Mouse (Mus musculus) thymus, postnatal 14 days (tissue): ENCODE measurements around the gene Btbd9.

ENCODE experiments used
- DNase-seq: peaks from one replicate; pipeline ENCODE4 v3.0.0; 2021

Btbd9 gene

GRCm38 (mm10) chr17:30439702-30440101 lies 136.6 kb downstream of the Btbd9 start:
- no peak for DNase-seq

DNA sequence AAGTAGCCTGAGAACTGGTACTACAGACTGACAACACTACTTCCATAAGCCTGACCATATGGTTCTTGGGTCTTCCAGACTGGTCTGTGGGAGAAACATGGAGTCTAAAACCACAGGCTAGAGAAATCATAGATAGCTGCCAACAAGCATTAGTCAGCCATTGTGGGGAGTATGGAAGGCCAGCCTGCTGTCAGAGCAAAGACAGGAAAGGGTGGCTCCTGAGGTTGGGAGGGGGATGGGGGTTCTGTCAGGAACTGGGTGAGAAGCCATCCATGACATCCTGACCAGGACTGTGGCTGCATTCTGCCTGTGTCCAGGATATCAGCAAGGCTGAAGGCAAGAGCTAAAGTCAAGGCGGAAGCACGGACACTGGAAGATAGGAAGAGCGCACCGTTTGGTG lies 137.5 kb downstream of the Btbd9 start:
- no peak for DNase-seq

DNA sequence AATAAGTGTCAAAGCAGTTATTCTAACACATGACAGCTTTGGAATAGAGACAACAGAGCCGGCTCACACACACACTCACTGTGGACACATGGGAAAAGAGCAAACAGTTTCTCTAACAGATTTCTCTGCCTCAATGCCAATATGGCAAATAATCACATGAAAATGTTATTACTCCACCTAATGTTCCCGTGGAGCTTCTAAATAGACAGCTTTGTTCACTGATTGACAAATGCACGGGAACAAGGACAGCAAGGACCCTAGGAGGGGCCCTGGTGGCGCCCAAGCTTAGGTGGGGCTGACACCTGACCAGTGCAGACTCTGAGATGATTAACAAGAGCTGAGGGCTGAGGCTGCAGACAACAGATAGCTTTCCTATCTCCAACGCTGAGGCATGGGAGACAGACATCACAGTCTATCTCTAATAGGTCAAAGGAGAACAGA lies 140.2 kb downstream of the Btbd9 start:
- no peak for DNase-seq

GRCm38 (mm10) chr17:30435478-30435877 lies 140.8 kb downstream of the Btbd9 start:
- no peak for DNase-seq

- DNase-seq, result no peak
Measured at GRCm38 (mm10) chr17:30432094-30432493, 144.2 kb downstream of the Btbd9 start.

DNA sequence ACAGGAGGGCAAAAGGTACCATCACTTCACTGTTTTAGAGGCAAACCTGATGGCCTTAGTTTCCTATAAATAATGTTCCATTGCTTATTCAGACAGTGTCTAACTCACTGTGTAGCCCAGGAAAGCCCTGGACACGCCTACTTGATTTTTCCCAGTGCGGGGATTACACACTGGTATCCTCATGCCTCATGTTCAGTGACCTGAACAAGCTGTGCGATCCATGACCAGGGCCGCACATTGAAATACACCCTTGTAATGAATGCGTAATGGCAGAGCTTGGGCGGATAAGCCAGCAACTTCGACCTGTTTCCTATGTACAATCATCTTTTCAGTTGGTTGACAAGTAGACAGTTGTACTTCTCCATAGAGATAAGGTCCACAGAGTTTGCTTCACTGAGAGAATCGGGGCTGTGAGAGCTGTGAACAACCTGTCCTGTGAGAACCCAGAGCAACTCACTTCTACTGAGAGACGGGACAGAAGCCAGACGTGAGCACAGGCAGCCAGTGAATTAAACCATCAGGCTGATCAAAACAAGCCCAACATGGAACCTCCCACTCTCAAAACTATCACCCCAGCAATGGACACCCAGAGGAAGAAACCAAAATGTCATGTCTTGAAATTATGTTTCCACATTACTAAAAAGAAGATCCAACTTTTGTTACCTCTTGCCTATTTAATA lies 145.2 kb downstream of the Btbd9 start:
- no peak for DNase-seq

DNA sequence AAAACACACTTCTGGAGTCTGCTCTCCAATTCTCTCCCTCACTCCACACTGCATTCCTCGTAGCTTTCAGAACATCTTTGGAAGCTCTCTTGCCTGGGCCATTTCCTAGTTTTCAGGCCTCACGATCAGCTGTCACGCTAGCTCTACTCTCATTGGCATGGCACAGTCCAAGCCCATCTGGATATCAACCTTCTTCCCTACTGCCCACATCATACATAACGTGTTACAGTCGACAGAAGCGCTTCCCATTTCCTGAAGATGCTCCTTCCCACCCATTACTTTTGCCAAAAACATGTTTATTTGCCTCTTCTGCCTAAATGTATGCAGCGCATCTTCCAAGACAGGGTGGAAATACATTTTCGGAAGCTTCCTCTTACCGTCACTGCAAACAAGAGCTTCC lies 147.6 kb downstream of the Btbd9 start:
- DNase-seq, result no peak

DNA sequence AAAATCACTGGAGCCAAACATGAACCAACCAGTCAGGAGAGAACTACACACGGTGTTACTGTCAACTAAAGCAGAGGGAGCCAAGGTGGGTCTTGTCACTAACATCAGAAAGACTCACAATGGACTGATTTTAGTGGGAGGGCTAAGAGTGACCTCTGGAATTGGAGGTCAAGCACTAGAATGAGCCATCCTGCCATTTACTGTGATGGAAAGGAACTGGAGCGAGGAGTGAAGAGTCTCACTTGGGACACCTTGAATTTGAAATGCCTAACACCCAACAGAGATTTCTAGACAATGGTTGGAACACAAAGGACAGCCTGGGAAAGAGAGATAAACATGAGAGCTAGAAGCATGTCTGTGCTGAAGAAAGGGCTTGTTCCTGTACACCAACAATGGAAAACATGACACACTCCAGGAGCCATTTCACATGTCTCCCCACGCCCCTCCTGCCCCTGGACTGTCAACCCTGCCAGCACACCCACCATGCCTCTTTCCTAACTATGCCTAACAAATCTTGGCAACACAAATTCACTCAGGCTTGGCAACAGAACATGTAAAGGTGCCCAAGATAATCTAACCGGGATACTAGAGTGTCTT lies 152.9 kb downstream of the Btbd9 start:
- DNase-seq, result no peak

DNA sequence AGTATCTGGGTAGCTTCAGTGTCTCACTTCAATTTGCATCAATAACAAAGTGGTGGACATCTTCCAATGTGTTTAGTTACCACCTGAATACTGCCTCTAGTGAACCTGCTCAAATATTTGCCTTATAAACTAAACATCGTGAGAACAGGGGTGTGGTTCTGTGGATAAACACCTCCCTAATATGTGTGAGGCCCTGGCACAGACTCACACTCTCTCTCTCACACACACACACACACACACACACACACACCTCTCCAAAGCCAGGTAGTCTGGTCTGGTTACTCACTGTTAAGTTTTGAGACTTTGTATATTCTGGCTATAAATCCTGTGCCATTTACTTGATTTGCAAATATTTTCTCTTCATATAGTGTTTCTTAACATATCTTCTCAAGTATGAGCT lies 154.0 kb downstream of the Btbd9 start:
- DNase-seq, result no peak

- DNase-seq, result no peak
Measured at GRCm38 (mm10) chr17:30421256-30421655, 155.0 kb downstream of the Btbd9 start.

GRCm38 (mm10) chr17:30419494-30419893 lies 156.8 kb downstream of the Btbd9 start:
- peak; percentile 18 for DNase-seq

DNA sequence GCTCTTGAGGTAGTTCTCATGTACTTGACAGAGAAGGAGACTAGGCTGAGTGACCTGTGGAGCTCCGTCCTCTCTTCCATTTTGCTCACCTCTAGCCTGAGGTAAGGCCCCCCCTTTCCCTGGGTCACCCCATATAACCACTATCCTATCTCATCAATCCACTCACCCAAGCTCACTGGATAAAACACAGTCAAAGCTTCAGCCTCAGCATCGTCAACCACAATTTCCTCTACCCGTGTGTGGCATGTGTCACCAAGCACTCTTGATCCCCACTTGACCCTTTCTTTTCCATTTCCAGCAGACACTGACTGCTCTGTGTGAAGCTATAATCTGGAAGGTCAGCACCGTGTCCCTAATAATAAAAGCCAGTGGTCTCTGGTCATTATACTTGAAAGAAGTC lies 157.8 kb downstream of the Btbd9 start:
- no peak for DNase-seq

- DNase-seq, result no peak
Measured at GRCm38 (mm10) chr17:30417106-30417505, 159.2 kb downstream of the Btbd9 start.

- no peak for DNase-seq
Measured at GRCm38 (mm10) chr17:30415693-30416092, 160.6 kb downstream of the Btbd9 start.

DNA sequence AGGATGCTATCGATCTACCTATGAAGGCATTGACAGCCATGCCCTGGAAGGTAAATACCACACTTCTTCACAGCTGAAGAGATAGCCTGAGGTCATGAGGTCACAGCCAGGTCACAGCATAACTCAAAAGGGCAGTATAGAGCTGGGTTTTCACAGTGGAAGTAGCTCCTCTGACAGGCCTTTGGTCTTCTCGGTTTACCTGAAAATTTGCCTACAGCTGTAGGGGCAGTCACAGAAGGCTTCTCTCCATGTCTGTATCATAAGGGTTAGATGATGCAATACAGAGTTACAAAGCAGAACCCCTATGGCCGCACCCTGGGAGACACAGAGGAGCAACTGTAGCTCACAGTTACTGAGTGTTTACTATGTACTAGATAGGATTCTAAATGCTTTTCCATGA lies 163.3 kb downstream of the Btbd9 start:
- no peak for DNase-seq

GRCm38 (mm10) chr17:30406002-30406401 lies 170.3 kb downstream of the Btbd9 start:
- no peak for DNase-seq

DNA sequence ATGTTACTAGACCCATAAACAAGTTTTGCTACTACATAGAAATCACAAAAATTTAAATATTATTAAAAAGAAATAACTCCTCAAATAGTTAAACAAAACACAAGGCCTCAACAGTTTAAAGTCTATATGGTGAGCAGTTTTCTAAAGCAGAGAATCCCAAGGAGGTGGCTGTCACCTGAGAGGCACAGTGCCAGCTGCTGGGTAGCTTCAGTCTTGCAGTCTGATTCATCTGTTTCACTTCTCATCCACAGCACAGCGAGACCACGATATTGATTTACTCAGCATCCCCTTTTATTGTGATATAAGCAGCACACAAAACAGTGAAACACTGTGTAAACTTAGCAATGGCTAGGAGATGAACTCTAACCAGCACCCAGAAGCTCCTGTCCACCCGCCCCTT lies 173.4 kb downstream of the Btbd9 start:
- no peak for DNase-seq

- DNase-seq, result no peak
Measured at GRCm38 (mm10) chr17:30395261-30395660, 181.0 kb downstream of the Btbd9 start.

GRCm38 (mm10) chr17:30392031-30392430 lies 184.3 kb downstream of the Btbd9 start:
- DNase-seq, result no peak

DNA sequence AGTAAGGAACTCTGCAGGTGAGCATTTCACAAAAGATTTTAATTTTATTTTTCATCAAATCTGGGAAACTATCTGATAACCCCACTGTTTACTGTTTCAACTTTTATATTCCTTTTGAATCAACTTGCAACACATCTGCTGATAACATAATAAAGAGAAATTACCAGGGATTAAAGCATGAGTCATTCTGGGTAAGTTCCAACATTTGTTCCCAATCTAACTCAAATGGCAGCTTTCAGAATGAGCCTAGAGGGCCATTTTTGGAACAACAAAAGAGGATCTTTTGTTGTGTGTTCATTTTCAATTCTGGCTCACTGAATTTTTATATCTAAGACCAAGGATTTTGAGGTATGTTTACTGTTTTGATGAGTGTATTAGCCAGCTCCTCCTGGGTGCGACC lies 185.1 kb downstream of the Btbd9 start:
- DNase-seq, result no peak

DNA sequence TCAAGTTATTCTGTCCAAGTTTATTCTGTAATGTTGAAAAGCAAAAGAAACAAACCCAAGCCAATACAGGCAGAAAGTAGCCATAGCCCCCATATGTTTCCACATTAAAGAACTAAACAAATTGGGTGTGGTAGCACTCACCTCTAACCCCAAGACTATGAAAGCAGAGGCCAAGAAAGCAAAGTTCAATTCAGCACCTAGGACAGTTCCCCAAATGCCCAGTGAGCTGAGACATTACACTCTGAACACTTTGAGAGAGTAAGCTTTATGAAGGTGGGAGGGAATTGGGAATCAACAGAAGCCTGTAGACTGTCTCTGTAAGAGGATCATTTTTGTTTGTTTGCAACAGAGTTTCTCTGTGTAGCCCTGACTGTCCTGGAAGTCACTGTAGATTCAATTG lies 186.6 kb downstream of the Btbd9 start:
- peak; percentile 26 for DNase-seq

- no peak for DNase-seq
Measured at GRCm38 (mm10) chr17:30388817-30389216, 187.5 kb downstream of the Btbd9 start.

- DNase-seq, result no peak
Measured at GRCm38 (mm10) chr17:30388391-30388790, 187.9 kb downstream of the Btbd9 start.

DNA sequence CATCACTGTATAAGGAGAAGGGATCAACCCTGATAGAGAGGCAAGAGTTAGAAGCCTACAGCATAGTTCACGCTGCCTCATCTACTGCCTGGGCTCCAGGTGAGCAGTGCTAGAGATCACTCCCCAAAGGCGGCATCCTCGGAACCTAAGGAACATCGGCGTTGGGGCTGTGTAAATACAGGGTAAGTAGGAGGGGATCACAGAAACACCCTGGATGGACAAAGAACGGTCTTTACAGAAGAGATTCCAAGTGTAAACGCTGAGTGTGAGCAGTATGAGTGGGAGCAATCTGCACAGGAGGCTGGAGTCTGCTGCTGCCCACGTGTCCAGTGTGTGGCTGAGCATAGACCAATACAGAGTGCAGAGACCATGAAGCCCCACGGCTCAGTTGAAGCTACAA lies 190.0 kb downstream of the Btbd9 start:
- DNase-seq, result no peak

DNA sequence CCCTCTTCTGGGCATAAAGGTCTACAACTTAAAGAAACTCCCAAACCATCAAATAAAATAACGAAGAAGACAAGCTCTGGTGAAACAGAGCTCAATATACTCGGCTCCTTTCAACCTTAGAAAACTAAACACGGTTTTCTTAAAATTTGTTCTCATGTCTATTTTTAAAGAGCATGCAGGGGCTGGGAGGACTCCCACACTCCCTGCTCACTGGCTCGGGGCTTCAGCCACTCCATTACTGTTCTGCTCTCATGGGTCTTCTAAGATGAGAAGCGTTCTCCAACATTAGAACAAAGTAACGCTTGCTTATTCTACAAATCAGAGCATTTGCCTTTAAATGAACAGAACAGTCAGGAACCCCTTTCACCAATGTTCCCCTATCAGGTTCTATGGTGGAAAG lies 192.6 kb downstream of the Btbd9 start:
- no peak for DNase-seq
